Mouse (Mus musculus): ENCODE measurements at regions not wholly inside any gene's neighbourhood (a gene's known extent, or its start where the extent isn't known, plus 50 kb on each side); places are given as distances from the start of the nearest gene placed in this dataset.

GRCm38 (mm10) chr4:84072096-84072495, 546.8 kb downstream of the Ccdc171 start:
- TF ChIP-seq CTCF (IDR thresholded peaks at IDR 0.05; ENCODE audit: low read depth, low read length) (no peak), POLR2A (IDR thresholded peaks at IDR 0.05; ENCODE audit: extremely low read depth, insufficient read depth, low read length) (no peak)

Measured in liver, adult 2 months (tissue).